Mouse (Mus musculus) mouse embryonic stem cell (cell line): ENCODE data around the gene Daxx.

Source experiments
- in situ Hi-C, 2 experiments: fragments of 300-500 bp; cut with MboI; formaldehyde crosslinking; loops; 1 replicate in 1 of 2; 3 replicates in 1 of 2; pipeline ENCODE4 v1.14.3; 2019 to 2020; ENCODE audit warnings: low sequenced_read_pairs in 2 of 2, low pct_unique_long_range_greater_than_20kb in 1 of 2, mixed read lengths in 1 of 2; ENCODE audit not compliant: unreplicated experiment in 1 of 2

The Daxx gene

GRCm38 (mm10) chr17:33916847-33917655, 7.8 kb downstream of the Daxx start:
- in situ Hi-C loops, result no loop called here

DNA sequence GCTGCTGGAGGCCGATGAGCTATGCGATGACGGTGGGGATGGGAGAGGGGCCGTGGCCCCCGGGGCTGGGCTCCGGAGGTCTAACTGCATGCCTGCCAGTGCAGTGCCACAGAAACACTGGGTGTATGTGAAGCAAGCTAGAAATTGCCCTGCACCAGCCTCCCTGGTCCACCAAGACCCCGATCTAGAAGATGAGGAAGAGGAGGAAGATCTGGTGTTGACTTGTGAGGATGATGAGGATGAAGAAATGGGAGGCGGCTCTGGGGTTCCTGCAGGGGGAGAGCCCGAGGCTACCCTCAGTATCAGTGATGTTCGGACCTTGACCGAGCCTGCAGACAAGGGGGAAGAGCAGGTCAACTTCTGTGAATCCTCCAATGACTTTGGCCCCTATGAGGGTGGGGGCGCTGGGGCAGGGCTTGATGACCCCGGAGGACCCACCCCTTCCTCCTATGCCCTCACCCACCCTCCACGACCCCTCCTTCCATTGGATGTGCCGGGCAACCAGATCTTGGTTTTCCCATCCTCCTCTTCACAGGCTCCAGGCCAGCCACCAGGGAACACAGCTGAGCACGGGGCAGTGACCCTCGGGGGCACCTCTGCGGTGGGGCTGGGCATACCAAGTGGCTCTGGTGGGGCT, 8.6 kb downstream of the Daxx start:
- in situ Hi-C loops, result no loop called here

- in situ Hi-C loops, result no loop called here
Observed at GRCm38 (mm10) chr17:33918293-33919203, 9.3 kb downstream of the Daxx start.

GRCm38 (mm10) chr17:33919351-33920281, 10.4 kb downstream of the Daxx start:
- in situ Hi-C loops, result no loop called here

DNA sequence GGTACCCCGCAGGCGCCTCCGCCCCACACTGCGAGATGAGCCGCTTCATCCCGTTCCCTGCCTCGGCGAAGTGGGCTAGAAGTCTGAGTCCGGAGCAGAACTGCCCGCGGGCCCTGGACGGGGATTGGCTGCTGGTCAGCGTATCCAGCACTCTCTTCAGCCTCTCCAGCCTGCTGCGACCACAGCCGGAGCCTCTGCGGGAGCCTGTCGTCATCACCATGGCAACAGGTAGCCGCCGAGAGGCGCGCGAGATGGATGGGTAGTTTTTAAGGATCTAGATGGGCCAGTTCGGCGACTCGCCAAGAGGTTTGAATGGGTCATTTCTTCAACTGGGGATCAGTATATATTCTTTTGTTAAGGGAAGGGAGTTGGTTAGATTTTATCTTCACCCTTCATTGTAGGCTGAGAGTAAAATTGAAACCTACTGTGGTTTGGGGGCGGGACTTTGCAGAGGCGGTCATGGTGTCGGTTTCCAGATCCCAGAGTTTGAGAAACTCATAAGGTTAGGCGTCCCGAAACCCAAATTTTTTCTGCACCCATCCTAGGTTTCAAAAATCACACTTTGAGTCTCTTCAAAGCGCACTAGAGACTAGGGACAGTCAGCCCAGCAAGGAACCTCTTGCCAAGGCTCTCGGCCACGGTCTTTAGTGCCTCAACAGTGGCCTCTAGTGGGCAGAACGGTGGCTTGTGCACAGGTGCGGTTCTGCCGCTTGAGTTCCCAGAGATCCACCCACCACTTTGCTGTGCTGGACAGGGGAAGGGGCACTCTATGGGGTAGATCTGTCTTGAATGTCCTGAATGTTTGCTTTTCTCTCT, 11.3 kb downstream of the Daxx start:
- in situ Hi-C loops, result no loop called here

GRCm38 (mm10) chr17:33921361-33921760, 12.1 kb downstream of the Daxx start:
- in situ Hi-C loops, result no loop called here

GRCm38 (mm10) chr17:33924577-33925283, 15.5 kb downstream of the Daxx start:
- in situ Hi-C loops, result no loop called here

DNA sequence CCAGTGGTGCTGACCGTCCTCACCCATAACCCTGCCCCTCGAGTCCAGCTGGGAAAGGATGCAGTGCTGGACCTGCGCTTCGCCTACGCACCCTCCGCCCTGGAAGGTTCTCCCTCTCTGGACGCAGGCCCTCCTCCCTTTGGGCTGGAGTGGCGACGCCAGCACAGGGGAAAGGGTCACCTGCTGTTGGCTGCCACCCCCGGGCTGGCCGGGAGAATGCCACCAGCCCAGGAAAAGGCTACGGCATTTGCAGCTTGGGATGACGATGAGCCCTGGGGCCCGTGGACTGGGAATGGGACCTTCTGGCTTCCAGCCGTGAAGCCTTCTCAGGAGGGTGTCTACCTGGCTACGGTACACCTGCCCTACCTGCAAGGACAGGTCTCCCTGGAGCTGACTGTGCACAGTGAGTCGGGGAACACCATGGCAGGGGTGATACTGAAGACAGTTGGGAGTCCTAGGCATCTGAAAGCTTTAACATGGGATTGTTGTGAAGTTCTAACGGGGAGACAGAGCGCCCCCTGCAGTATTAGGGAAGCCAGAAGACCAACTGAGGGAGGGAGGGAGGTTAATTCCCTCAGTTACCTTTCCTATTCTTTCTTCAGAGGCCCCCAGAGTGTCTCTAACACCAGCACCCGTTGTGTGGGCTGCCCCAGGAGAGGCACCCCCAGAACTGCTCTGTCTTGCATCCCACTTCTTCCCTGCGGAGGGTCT, 16.3 kb downstream of the Daxx start:
- in situ Hi-C loops, result no loop called here

- in situ Hi-C loops, result no loop called here
Observed at GRCm38 (mm10) chr17:33926207-33926932, 17.2 kb downstream of the Daxx start.

- in situ Hi-C loops, result no loop called here
Observed at GRCm38 (mm10) chr17:33928251-33928947, 19.2 kb downstream of the Daxx start.

DNA sequence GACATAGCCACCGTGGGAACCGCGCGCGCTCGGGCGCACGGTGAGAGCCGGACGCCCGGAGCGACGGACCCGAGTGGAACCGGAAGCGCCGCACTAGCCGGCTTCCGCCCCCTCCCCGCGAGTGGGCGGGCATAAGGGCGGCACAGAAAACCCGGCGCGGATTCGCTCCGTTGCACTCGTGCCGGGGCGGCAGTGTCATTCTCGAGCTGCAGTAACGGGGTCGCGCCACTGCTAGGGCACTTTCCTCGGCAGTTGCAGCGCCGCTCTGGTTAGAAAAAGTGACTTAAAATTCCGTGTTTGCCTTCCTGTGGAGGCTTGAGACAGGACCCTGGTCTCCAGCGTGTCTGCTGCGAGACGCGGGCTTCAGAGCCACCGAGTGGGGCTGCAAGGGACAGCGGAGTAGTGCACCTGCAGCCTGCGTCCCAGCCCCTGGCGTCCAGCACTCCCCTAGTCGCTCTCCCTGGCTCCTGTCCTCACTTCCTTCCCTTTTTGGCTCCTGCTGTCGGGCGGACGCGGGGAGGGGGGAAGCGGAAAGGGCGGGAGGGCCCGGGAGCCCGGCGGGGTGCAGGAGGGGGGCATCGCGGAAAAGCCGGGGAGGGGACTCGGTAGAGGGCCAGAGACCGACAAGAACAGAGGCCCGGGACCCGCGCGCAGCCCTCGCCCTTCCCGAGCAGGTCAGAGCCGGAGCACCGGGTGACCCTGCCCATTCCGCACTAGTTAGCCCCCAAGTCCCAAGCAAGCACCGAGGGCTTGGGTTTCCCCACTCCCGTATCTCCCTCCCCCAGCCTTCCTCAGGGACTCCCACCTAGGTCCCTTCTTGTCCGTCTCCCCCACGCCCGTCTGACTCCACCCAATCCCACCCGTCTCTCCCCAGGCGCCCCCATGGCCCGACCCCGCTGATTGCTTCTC, 20.4 kb downstream of the Daxx start, which contains the start of gene Rgl2:
Gene Rgl2, plus strand, starts transcription at position 173 of the 909 bp plus-strand sequence.
- in situ Hi-C loops, result loop anchor here in 1 of 2 experiments (5.0 kb wide), 1 partner anchor 37 kb away; the partner anchor contains the start of gene Kifc1

DNA sequence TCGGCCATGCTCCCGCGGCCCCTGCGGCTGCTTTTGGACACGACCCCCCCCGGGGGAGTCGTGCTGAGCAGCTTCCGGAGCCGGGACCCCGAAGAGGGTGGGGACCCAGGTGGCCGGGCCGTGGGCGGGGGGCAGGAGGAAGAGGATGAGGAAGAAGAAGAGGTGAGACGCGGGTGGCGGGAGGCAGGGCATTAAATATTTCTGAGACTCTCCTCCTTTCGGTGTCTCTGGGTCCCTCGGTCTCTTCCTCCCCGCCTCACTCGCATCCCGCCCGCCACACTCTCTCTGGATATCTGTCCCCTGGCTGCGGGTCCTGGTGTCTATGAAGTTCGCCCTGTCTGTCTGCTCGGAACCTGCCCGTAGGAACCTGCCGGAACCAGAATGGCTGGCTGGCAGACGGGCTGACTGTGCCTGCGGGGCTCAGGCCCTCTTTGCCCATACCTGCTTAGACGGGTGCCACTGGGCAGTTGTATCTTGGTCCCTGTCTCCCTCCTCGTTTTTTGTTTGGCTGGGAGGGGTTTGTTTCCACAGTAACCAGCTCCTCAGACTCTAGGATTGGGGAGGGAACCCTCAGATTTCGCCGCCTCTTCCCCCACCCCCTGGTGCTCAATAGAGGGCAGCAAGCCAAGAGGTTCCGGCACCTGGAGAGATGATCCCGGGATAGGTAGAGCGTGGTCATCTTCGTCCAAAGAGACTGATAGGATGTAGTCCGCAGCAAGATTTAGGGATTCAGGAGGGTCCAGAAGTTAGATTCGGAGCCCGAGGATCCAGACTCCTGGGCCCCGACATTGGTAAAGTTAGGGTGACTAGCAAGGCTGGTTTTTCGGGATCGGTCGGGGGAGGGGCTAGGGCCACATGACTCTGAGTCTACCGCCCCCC, 21.3 kb downstream of the Daxx start:
- in situ Hi-C loops, result loop anchor here in 1 of 2 experiments (5.0 kb wide), 1 partner anchor 38 kb away; the partner anchor contains the start of gene Kifc1
